Mouse (Mus musculus): ENCODE measurements at regions not wholly inside any gene's neighbourhood (a gene's known extent, or its start where the extent isn't known, plus 50 kb on each side); places are given as distances from the start of the nearest gene placed in this dataset.

GRCm38 (mm10) chr3:153077846-153078703 lies 96.0 kb upstream of the St6galnac5 start:
- Histone ChIP-seq H3K9me3 (replicated peaks) (no peaks in the 10 kb centered on the region; the same call in 1 of the 2 replicates), H3K36me3 (ENCODE audit: poor library complexity, severe bottlenecking) (no peaks in the 10 kb centered on the region), H3K27ac (no peak overlapping the region)

GRCm38 (mm10) chr3:153072200-153072919 lies 90.3 kb upstream of the St6galnac5 start:
- H3K4me3 ChIP-seq = no peak overlapping the region
- H3K4me2 ChIP-seq = no peak overlapping the region
- H3K36me3 ChIP-seq (ENCODE audit: poor library complexity, severe bottlenecking) = no peaks in the 10 kb centered on the region
- 10% methylated on average over 10 of the region's 10 CpGs for WGBS
- no peak overlapping the region for H3K27ac ChIP-seq
- no peaks in the 10 kb centered on the region for H3K27me3 ChIP-seq
- no peaks in the 10 kb centered on the region; the same call in 1 of the 2 replicates for H3K9me3 ChIP-seq (replicated peaks)
- ATAC-seq = peak; percentile 80
- peaks cover 13% of the 10 kb centered on the region; the same call in 1 of the 2 replicates for H3K4me1 ChIP-seq
- H3K9ac ChIP-seq = no peak overlapping the region

More at GRCm38 (mm10) chr3:153077846-153078703, 96.0 kb upstream of the St6galnac5 start:
- H3K4me2 ChIP-seq = no peak overlapping the region
- H3K9ac ChIP-seq = no peak overlapping the region
- WGBS = 69% methylated on average over 14 of the region's 14 CpGs
- H3K4me1 ChIP-seq = peaks cover 15% of the 10 kb centered on the region
- peak; percentile 52 for ATAC-seq
- peaks cover 14% of the 10 kb centered on the region for H3K27me3 ChIP-seq
- H3K4me3 ChIP-seq = no peak overlapping the region

GRCm38 (mm10) chr3:153071549-153071948 lies 89.5 kb upstream of the St6galnac5 start:
- Histone ChIP-seq H3K9ac (no peak overlapping the region), H3K36me3 (ENCODE audit: poor library complexity, severe bottlenecking) (no peaks in the 10 kb centered on the region), H3K9me3 (replicated peaks) (no peaks in the 10 kb centered on the region; the same call in 1 of the 2 replicates), H3K4me3 (no peak overlapping the region), H3K27me3 (no peaks in the 10 kb centered on the region), H3K4me2 (no peak overlapping the region), H3K27ac (no peak overlapping the region), H3K4me1 (peaks cover 11% of the 10 kb centered on the region; the same call in 1 of the 2 replicates)
- 85% methylated on average over 8 of the region's 8 CpGs for WGBS
- no peak for ATAC-seq

GRCm38 (mm10) chr3:153071123-153071522 lies 89.1 kb upstream of the St6galnac5 start:
- WGBS = 94% methylated on average over 3 of the region's 3 CpGs
- ATAC-seq = no peak
- no peak overlapping the region for H3K4me2 ChIP-seq
- peaks cover 11% of the 10 kb centered on the region; the same call in 1 of the 2 replicates for H3K4me1 ChIP-seq
- no peaks in the 10 kb centered on the region for H3K27me3 ChIP-seq
- no peak overlapping the region for H3K4me3 ChIP-seq
- H3K27ac ChIP-seq = no peak overlapping the region
- no peaks in the 10 kb centered on the region for H3K36me3 ChIP-seq (ENCODE audit: poor library complexity, severe bottlenecking)
- H3K9me3 ChIP-seq (replicated peaks) = no peaks in the 10 kb centered on the region; the same call in 1 of the 2 replicates
- no peak overlapping the region for H3K9ac ChIP-seq

- H3K9me3 ChIP-seq (replicated peaks) = no peaks in the 10 kb centered on the region
- WGBS = 77% methylated on average over 3 of the region's 3 CpGs
Measured at GRCm38 (mm10) chr3:153065890-153066289, 83.8 kb upstream of the St6galnac5 start.

GRCm38 (mm10) chr3:153053163-153053562 lies 71.1 kb upstream of the St6galnac5 start:
- no peak overlapping the region for H3K4me3 ChIP-seq
- no peaks in the 10 kb centered on the region for H3K36me3 ChIP-seq (ENCODE audit: poor library complexity, severe bottlenecking)
- H3K27ac ChIP-seq = no peak overlapping the region
- no peak for ATAC-seq
- H3K27me3 ChIP-seq = no peaks in the 10 kb centered on the region
- H3K4me2 ChIP-seq = no peak overlapping the region
- peaks cover 3% of the 10 kb centered on the region; the same call in 1 of the 2 replicates for H3K9me3 ChIP-seq (replicated peaks)
- WGBS = 95% methylated on average over 3 of the region's 3 CpGs
- H3K4me1 ChIP-seq = no peaks in the 10 kb centered on the region
- H3K9ac ChIP-seq = no peak overlapping the region

More at GRCm38 (mm10) chr3:153065890-153066289, 83.8 kb upstream of the St6galnac5 start:
- H3K27ac ChIP-seq = no peak overlapping the region
- ATAC-seq = peak; percentile 27; the same call in 1 of the 2 replicates
- no peak overlapping the region for H3K4me2 ChIP-seq
- H3K4me1 ChIP-seq = no peaks in the 10 kb centered on the region
- no peak overlapping the region for H3K4me3 ChIP-seq
- H3K9ac ChIP-seq = no peak overlapping the region
- no peaks in the 10 kb centered on the region for H3K36me3 ChIP-seq (ENCODE audit: poor library complexity, severe bottlenecking)
- no peaks in the 10 kb centered on the region for H3K27me3 ChIP-seq

- ATAC-seq = no peak
- Histone ChIP-seq H3K36me3 (ENCODE audit: poor library complexity, severe bottlenecking) (no peaks in the 10 kb centered on the region), H3K9me3 (replicated peaks) (peaks cover 12% of the 10 kb centered on the region), H3K4me1 (no peaks in the 10 kb centered on the region), H3K27me3 (no peaks in the 10 kb centered on the region), H3K27ac (no peak overlapping the region), H3K4me2 (no peak overlapping the region), H3K4me3 (no peak overlapping the region), H3K9ac (no peak overlapping the region)
Measured at GRCm38 (mm10) chr3:153051566-153051965, 69.5 kb upstream of the St6galnac5 start.

GRCm38 (mm10) chr3:153045328-153045727 lies 63.3 kb upstream of the St6galnac5 start:
- Histone ChIP-seq H3K27me3 (no peaks in the 10 kb centered on the region), H3K9ac (no peak overlapping the region), H3K4me2 (no peak overlapping the region), H3K4me3 (no peak overlapping the region), H3K9me3 (replicated peaks) (peaks cover 9% of the 10 kb centered on the region), H3K36me3 (ENCODE audit: poor library complexity, severe bottlenecking) (no peaks in the 10 kb centered on the region), H3K4me1 (no peaks in the 10 kb centered on the region), H3K27ac (no peak overlapping the region)
- 87% methylated on average over 2 of the region's 2 CpGs for WGBS
- ATAC-seq = no peak

GRCm38 (mm10) chr3:153033980-153034379 lies 51.9 kb upstream of the St6galnac5 start:
- Histone ChIP-seq H3K9me3 (replicated peaks) (no peaks in the 10 kb centered on the region), H3K4me1 (no peaks in the 10 kb centered on the region), H3K4me2 (no peak overlapping the region), H3K36me3 (ENCODE audit: poor library complexity, severe bottlenecking) (no peaks in the 10 kb centered on the region), H3K27me3 (no peaks in the 10 kb centered on the region), H3K27ac (no peak overlapping the region), H3K9ac (no peak overlapping the region), H3K4me3 (no peak overlapping the region)
- WGBS = 92% methylated on average over 6 of the region's 6 CpGs
- 0 out of 2 replicates have a peak, but pooled peaks have one; percentile 48 for ATAC-seq

Data from forebrain, embryonic 13.5 days (tissue).